Mouse (Mus musculus): ENCODE data around the gene Csnk2b.
"Not testable (repeated sequence)": the region's sequence is repeated elsewhere in the genome, so short reads cannot be mapped to it uniquely, and the experiment has no call there.

Csnk2b gene

DNA sequence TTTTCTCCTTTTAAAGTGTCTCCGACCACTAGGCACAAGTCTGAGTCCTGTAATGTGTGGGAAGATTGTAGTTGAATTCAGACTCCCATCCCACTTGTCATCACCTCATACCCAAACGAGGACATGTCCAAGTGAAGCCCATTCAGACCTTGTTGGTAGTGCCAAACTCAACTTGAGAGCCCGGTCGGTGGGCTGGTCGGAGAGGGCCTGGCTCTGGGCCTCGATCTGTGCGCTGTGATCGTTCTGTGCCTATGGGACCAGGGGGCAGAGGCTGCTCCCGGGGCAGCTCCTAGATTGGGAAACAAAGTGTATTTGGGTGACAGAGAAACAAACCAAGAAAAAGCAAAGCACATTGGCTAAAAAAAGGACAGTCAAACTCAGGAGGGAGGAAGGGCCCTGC, 31.2 kb upstream of the Csnk2b start:
- no peak for DNase-seq (ENCODE audit: extremely low spot score, low read depth, low spot score)

DNA sequence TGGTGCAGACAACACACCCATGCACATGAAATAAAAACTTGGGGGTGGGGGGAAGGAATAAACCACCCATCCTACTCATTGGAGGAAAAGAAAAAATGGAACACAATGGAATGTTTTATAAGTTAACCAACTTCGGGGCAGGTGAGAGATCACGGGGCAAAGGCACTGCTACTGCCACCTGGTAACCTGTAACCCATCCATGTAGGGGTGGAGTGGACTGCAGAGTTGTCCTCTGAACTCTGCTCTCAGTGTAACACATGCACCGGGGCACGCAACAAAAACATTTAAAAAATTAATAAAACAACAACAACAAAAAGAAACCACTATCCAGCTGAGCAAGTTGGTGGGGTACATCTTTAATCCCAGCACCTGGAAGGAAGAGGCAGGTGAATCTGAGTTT, 30.3 kb upstream of the Csnk2b start:
- no peak for DNase-seq (ENCODE audit: extremely low spot score, low read depth, low spot score)

DNA sequence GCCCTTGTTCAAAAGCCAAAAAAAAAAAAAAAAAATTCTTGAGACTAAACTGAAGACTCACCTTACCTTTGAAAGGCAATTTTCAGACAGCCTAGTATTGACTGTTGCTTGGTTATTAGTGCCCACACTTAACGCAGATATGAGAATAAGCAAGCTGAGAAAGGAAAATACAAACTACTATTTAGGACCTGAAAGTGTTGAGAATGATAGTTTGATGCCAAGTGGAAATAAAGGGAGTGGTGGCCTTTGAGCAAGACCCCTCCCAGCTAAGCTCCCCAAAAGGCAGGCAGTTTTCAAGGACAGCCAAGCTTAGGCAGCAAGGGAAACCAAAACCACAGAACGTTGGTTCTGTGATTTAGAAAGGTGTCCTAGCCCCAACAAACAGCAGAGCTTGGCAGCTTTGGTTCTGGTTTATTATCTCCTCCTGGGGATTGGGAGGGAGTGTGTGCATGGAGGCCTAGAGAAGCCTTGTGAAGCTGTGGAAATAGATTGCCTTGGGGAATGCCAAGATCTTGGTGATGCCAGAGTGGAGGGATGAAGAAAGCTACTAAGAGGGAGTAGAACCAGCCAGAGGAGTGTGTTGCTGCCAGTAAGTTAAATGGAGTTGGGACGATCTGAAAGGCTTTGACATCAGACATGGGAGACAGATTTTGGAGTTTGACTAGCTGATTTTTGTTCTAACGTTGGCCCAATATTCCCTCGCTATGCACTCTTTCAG, 26.2 kb upstream of the Csnk2b start:
- no peak for DNase-seq (ENCODE audit: extremely low spot score, low read depth, low spot score)

GRCm38 (mm10) chr17:35147348-35147747, 25.5 kb upstream of the Csnk2b start:
- no peak for DNase-seq (ENCODE audit: extremely low spot score, low read depth, low spot score)

- DNase-seq (ENCODE audit: extremely low spot score, low read depth, low spot score): no peak
Measured at GRCm38 (mm10) chr17:35146139-35146538, 24.3 kb upstream of the Csnk2b start.

DNA sequence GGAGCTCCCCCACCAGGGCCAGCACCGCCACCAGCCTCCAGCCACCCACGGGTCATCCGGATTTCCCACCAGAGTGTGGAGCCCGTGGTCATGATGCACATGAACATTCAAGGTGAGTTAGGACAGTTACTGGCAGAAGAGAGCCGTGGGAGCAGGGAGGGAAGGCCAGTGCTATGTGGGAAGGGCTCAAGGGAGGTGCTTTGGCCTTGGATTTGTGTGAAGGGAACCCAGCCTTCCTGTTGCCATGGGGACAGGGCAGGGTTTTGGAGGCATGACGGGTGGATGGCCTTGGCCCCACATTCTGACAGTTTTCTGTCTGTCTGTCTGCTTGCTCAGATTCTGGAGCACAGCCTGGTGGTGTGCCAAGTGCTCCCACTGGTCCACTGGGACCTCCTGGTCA, 20.1 kb upstream of the Csnk2b start:
- no peak for DNase-seq (ENCODE audit: extremely low spot score, low read depth, low spot score)

DNA sequence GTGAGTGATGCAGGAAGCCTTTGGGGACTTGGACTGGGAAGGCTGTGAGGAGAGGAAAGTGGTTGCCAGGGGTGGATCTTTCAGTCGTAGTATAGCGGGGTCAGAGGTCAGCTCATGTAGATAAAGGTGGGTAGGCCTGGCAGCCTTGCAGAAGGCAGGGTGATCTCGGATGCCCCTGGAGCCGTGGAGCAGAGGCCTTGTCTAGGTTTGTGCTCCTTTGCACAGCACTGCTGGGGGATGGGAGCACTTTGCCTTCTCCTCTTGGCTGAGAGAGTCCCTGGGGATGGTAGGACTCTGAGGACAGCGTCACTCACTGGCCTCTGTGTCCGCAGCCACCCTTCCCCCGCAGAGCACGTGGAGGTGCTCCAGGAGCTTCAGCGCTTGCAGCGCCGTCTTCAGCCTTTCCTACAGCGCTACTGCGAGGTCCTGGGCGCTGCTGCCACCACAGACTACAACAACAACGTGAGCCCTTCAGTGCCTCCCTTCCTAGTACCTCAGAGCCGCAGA, 18.7 kb upstream of the Csnk2b start:
- DNase-seq (ENCODE audit: extremely low spot score, low read depth, low spot score): no peak

GRCm38 (mm10) chr17:35139269-35139668, 17.4 kb upstream of the Csnk2b start:
- no peak for DNase-seq (ENCODE audit: extremely low spot score, low read depth, low spot score)

DNA sequence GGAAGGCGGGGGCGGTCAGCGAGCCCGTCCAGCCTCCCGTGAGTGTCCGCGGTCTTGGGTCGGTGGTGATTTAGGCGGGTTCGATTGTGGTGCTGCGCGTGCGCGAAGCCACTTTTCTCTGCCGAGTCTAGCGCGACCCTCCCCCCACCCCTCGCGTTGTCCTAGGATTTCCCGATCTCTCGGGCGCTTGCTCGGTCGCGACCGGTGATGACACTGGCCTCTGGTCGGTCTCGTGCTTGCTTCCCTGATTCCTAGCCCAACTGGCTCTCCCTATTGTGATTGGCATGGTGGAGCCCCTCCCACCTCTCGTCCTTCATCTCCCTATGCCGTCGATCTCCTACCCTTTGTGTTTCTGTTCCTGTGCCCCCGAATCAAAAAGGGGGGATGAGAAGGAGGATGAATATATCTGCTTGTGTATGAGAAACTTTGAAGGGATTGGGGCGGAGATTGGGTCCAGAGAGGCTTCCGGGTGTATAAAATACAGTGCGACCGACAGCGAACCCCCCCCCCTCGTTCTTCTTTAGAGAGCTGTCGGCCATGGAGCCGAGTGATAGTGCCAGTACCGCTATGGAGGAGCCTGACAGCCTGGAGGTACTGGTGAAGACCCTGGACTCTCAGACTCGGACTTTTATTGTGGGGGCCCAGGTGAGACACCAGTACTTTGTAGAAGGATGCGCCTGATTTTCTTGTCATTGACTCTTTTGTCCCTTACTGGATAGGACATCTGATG, 13.9 kb upstream of the Csnk2b start:
- DNase-seq (ENCODE audit: extremely low spot score, low read depth, low spot score): no peak

- peak; percentile 98 for DNase-seq (ENCODE audit: extremely low spot score, low read depth, low spot score)
Measured at GRCm38 (mm10) chr17:35134801-35135590, 13.1 kb upstream of the Csnk2b start, which contains the start of gene Bag6. Gene Bag6, plus strand, starts transcription at chr17:35135178.

- DNase-seq (ENCODE audit: extremely low spot score, low read depth, low spot score): no peak
Measured at GRCm38 (mm10) chr17:35133517-35133916, 11.7 kb upstream of the Csnk2b start.

DNA sequence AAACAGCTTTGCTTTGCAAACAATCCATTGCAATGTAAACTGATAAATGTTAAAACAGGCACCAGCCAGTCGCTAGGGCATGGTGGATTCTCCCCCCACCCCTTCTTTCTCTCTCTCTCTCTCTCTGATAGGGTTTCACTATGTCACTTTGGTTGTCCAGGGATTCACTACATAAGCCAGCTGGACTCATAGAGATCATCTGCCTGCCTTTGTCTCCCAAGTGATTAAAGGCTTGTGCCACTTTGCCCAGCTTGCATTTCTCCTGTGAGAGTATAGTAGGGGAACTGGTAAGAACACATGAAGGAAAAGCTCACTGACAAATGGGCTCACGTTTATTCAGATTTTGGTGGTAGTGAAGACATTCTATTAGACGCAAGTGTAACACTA, 10.3 kb upstream of the Csnk2b start:
- no peak for DNase-seq (ENCODE audit: extremely low spot score, low read depth, low spot score)

DNA sequence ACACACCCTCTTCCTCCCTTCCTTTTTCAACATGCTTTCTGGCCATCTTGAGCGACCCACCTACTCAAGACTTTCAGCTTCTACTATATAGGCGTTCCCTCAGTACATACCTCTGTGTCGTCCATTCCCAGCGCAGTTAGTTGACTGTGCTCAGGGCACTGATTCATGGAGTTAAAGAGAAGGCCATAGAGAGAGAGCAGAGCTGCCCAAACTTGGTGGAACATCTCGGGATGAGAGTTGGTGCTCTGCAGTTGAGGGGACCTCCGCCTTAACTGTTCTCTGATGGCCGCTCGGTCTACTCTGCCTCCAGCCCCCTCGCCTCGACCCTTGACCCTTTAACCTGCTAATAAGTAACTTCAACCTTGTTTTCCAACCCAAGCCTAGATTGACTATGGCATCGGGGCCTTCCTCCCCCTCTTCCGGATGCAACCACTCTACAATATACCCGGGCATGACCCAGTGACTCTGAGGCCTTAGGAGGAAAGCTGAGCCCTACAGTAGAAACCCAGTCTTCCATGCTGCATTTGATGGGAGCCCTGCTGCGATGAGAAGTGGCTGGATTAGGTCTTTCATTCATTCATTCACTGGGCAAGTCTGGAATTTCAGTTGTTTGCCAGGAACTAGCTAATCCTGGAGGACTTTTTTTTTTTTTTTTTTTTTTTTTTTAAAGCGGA, 9.8 kb upstream of the Csnk2b start, which contains the start of gene Apom:
Gene Apom, minus strand, starts transcription at position 551 of the 674 bp plus-strand sequence.
- no peak for DNase-seq (ENCODE audit: extremely low spot score, low read depth, low spot score)

- no peak for DNase-seq (ENCODE audit: extremely low spot score, low read depth, low spot score)
Measured at GRCm38 (mm10) chr17:35131038-35131437, 9.2 kb upstream of the Csnk2b start.

GRCm38 (mm10) chr17:35128996-35129395, 7.1 kb upstream of the Csnk2b start:
- DNase-seq (ENCODE audit: extremely low spot score, low read depth, low spot score): no peak

DNA sequence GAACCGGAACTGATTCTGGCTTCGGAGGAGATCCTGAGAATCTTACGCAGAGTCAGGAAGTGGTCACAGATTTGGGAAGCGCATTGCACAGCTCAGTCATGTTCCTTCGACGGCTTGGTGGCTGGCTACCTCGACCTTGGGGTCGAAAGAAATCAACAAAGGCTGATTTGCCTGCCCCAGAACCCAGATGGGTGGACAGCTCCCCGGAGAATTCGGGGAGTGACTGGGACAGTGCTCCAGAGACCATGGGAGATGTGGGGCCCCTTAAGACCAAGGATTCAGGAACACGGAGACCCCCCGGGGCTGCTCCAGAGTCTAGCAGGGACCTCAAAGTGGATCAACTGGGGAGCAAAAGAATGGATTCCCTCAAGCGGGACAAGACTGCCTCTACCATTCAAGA, 5.2 kb upstream of the Csnk2b start:
- DNase-seq (ENCODE audit: extremely low spot score, low read depth, low spot score): no peak

DNA sequence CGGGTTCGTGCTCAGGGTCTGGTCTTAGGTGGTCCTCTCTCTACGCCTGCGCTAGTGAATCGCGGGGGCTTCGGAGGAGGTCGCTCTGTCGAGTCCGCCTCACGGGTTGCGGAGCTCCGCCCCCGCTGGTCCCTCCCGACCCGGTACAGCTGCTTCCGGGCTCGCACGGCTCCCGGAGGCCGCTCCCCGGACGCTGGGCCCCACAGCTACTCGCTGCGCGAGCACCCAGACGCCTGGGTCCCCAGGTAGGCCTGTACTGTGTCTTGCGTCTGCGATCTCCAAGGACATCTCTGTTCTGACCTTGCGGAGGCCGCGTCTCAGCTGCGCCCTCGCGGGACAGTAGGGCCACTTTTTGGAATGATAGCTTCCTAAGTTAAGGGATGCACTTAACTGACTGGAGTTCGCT, 4.4 kb upstream of the Csnk2b start, which contains the start of gene D17H6S53E:
Gene D17H6S53E, plus strand, starts transcription at position 168 of the 406 bp plus-strand sequence.
- DNase-seq (ENCODE audit: extremely low spot score, low read depth, low spot score): no peak

GRCm38 (mm10) chr17:35125578-35125977, 3.7 kb upstream of the Csnk2b start:
- DNase-seq (ENCODE audit: extremely low spot score, low read depth, low spot score): no peak

GRCm38 (mm10) chr17:35125081-35125480, 3.2 kb upstream of the Csnk2b start:
- no peak for DNase-seq (ENCODE audit: extremely low spot score, low read depth, low spot score)

DNA sequence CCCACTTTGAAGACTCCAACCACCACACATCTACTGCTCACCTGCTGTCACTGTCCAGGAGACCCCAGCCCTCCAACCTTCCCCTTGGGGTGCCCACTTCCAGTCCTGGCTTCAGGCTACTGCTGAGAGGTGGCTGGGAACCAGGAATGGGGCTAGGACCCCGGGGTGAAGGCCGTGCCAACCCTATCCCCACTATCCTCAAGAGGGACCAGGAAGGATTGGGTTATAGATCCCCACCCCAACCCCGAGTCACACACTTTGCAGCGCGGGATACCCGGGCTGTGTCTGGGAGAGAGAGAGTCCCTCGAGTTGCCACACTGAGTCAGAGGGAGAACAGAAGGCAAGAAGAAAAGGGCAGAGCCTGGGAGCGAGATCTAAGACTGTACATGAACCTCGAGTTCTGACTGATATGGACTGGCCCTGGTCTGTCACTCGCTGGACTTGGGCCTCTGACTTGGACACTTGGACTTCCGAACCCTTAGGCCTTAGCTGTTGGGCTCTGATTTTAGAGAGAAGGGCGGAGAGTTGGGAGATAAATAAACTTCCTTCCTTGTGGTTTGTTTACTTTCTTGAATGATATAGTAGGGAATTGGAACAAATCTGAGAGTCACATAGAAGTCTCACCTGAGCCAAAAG, 2.5 kb upstream of the Csnk2b start:
- not testable (repeated sequence) for DNase-seq (ENCODE audit: extremely low spot score, low read depth, low spot score)
